ENCODE assay signal across 8 mouse cellular contexts in the genomic region with DNA sequence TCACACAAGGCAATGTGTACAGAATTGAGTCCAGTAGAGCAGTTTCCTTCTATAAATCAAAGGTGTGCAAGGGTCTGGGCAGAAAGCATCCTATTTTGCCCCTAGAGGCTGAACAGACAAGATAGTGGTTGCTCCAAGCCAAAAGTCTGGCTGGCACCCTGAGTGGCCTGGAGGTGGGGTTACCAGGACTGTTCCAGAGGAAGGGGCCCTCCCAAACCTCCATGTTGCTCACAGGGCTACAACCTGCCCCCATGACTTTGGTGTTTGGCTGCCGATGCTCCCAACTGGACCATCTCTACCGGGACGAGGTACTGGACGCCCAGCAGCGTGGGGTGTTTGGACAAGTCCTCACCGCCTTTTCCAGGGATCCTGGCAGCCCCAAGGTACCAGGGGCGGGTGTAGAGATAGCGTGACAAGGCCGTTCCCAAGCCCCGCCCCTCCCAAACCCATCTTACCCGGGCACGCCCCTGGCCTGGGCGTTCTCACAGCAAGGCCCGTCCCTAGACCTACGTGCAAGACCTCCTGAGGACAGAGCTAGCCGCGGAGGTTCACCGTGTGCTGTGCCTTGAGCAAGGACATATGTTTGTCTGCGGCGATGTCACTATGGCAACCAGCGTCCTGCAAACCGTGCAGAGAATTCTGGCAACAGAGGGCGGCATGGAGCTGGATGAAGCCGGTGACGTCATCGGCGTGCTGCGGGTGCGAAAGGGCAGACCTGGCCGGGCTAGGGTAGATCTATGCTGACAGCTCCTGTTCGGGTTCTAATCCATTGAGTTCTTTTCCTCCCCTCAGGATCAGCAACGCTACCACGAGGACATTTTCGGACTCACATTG. TPM values are rescaled to one million over a fixed set of nuclear protein-coding genes. Genes with fewer than 3 reads are reported as not detected.
DNase-seq lines count a peak whose midpoint lies in the region; ATAC-seq and TF ChIP-seq lines count a peak whose summit lies in the region.

No protein-coding gene starts in this region.

- H3K27me3 ChIP-seq in MEL (ENCODE audit: control insufficient read depth in 1 of 2, insufficient read depth in 2 of 2, low read length in 2 of 2) = no peaks in the 10 kb centered on the region
- no peaks in the 10 kb centered on the region for H3K27me3 ChIP-seq in cerebellum, adult 2 months (ENCODE audit: control insufficient read depth, insufficient read depth, low read length)
- no peaks in the 10 kb centered on the region for H3K27me3 ChIP-seq in forebrain, postnatal 0 days (ENCODE audit: insufficient read depth, low read length)
- H3K27me3 ChIP-seq in lung, embryonic 16.5 days (ENCODE audit: control insufficient read depth, insufficient read depth, low read depth, low read length) = peaks cover 30% of the 10 kb centered on the region

- TF ChIP-seq CTCF in MEL (IDR thresholded peaks at IDR 0.05 in 2 of 3, conservative IDR thresholded peaks at IDR 0.05 in 1 of 3; ENCODE audit: control insufficient read depth in 1 of 3, insufficient read depth in 1 of 3, low read depth in 2 of 3, low read length in 3 of 3, poor library complexity in 1 of 3, severe bottlenecking in 1 of 3) = peak; percentile 36 to 77 (median 74); a peak in 5 of 6 replicates
- TF ChIP-seq CTCF in cerebellum, adult 2 months (IDR thresholded peaks at IDR 0.05; ENCODE audit: borderline replicate concordance, insufficient read depth, low read depth, low read length) = peak; percentile 48; the same call in 1 of the 2 replicates
- TF ChIP-seq CTCF in forebrain, postnatal 0 days (IDR thresholded peaks at IDR 0.05; ENCODE audit: low read depth) = peak; percentile 79

- peaks cover 25% of the 10 kb centered on the region for H3K79me2 ChIP-seq in MEL (ENCODE audit: control insufficient read depth, insufficient read depth, low read length, poor library complexity)

- H3K4me2 ChIP-seq in forebrain, postnatal 0 days (ENCODE audit: low read depth) = peak overlapping the region; percentile 61
- peak overlapping the region; percentile 85 for H3K4me2 ChIP-seq in lung, embryonic 16.5 days (ENCODE audit: low read depth, low read length)

- H3K27ac ChIP-seq in MEL (ENCODE audit: control insufficient read depth, low read depth, low read length) = peak overlapping the region; percentile 53
- H3K27ac ChIP-seq in cerebellum, adult 2 months (ENCODE audit: insufficient read depth, low read length) = peak overlapping the region; percentile 69
- H3K27ac ChIP-seq in forebrain, postnatal 0 days (ENCODE audit: low read depth, low read length) = peak overlapping the region; percentile 76
- H3K27ac ChIP-seq in lung, embryonic 16.5 days (ENCODE audit: low read length) = no peak overlapping the region; the same call in 1 of the 2 replicates

- peak; percentile 100 for DNase-seq in MEL (ENCODE audit: low read depth, low spot score)
- DNase-seq in cerebellum, adult 2 months = peak; percentile 97 to 98
- DNase-seq in forebrain, postnatal 0 days = peak; percentile 95
- DNase-seq in layer of hippocampus, adult 9-10 months (ENCODE audit: low spot score) = peak; percentile 89
- DNase-seq in ovary, postnatal 10 days (ENCODE audit: low spot score) = peak; percentile 67
- DNase-seq in thymus, postnatal 10 days (ENCODE audit: low spot score in 2 of 2) = peak; percentile 83 to 91

- H3K4me1 ChIP-seq in MEL (ENCODE audit: control insufficient read depth in 1 of 2, insufficient read depth in 2 of 2, low read length in 2 of 2) = peaks cover 22 to 78% of the 10 kb centered on the region in 2 experiments
- H3K4me1 ChIP-seq in cerebellum, adult 2 months (ENCODE audit: control insufficient read depth, insufficient read depth, low read length) = peaks cover 12% of the 10 kb centered on the region
- H3K4me1 ChIP-seq in forebrain, postnatal 0 days (ENCODE audit: insufficient read depth) = peaks cover 26% of the 10 kb centered on the region
- peaks cover 22% of the 10 kb centered on the region for H3K4me1 ChIP-seq in lung, embryonic 16.5 days (replicated peaks; ENCODE audit: control insufficient read depth, insufficient read depth, low read length)

- no peak for TF ChIP-seq RAD21 in MEL (IDR thresholded peaks at IDR 0.05; ENCODE audit: low read depth, low read length)

- H3K9ac ChIP-seq in MEL (ENCODE audit: control insufficient read depth, low read depth, low read length, poor library complexity, severe bottlenecking) = peak overlapping the region; percentile 66
- H3K9ac ChIP-seq in forebrain, postnatal 0 days = peak overlapping the region; percentile 67
- peak overlapping the region; percentile 66 for H3K9ac ChIP-seq in lung, embryonic 16.5 days (ENCODE audit: low read length)

- TF ChIP-seq EP300 in MEL (IDR thresholded peaks at IDR 0.05; ENCODE audit: low read depth in 1 of 2, low read length in 2 of 2) = peak; percentile 9 to 46; a peak in 3 of 4 replicates

- H3K9me3 ChIP-seq in MEL (replicated peaks; ENCODE audit: insufficient read depth, low read length) = no peaks in the 10 kb centered on the region
- no peaks in the 10 kb centered on the region for H3K9me3 ChIP-seq in forebrain, postnatal 0 days (ENCODE audit: low read length)
- no peaks in the 10 kb centered on the region for H3K9me3 ChIP-seq in lung, embryonic 16.5 days (ENCODE audit: control insufficient read depth, low read length)

- H3K36me3 ChIP-seq in MEL (ENCODE audit: control insufficient read depth in 1 of 2, insufficient read depth in 2 of 2, low read length in 2 of 2) = peaks cover 0 to 59% of the 10 kb centered on the region in 2 experiments; a peak in 2 of 4 replicates
- H3K36me3 ChIP-seq in forebrain, postnatal 0 days (ENCODE audit: insufficient read depth) = no peaks in the 10 kb centered on the region
- no peaks in the 10 kb centered on the region for H3K36me3 ChIP-seq in lung, embryonic 16.5 days (ENCODE audit: control insufficient read depth, insufficient read depth, low read length)

- TF ChIP-seq POLR2A in MEL (IDR thresholded peaks at IDR 0.05; ENCODE audit: control insufficient read depth in 1 of 2, insufficient read depth in 1 of 2, low read depth in 1 of 2, low read length in 2 of 2, poor library complexity in 1 of 2) = peak; percentile 35 to 85; a peak in 2 of 4 replicates
- peak; percentile 79; the same call in 1 of the 2 replicates for TF ChIP-seq POLR2A in cerebellum, adult 2 months (IDR thresholded peaks at IDR 0.05; ENCODE audit: borderline replicate concordance, insufficient read depth, low read length)

- peak overlapping the region; percentile 59 to 61 for H3K4me3 ChIP-seq in MEL (ENCODE audit: control insufficient read depth in 1 of 2, insufficient read depth in 1 of 2, low read depth in 2 of 2, low read length in 2 of 2)
- peak overlapping the region; percentile 79 for H3K4me3 ChIP-seq in cerebellum, adult 2 months (replicated peaks; ENCODE audit: insufficient read depth, low read depth, low read length)
- H3K4me3 ChIP-seq in forebrain, postnatal 0 days (ENCODE audit: low read depth, low read length) = peak overlapping the region; percentile 45
- peak overlapping the region; percentile 51 for H3K4me3 ChIP-seq in lung, embryonic 16.5 days (ENCODE audit: low read length)

- WGBS in cerebellum, adult 2 months = under 1% methylated on average over 34 of the region's 34 CpGs
- WGBS in forebrain, postnatal 0 days = under 1% methylated on average over 34 of the region's 34 CpGs
- 2% methylated on average over 34 of the region's 34 CpGs for WGBS in lung, embryonic 16.5 days

- ATAC-seq in forebrain, postnatal 0 days = peak; percentile 80
- peak; percentile 80 to 81 for ATAC-seq in hematopoietic stem cell, adult 5-6 weeks (replicated peaks in 1 of 2; ENCODE audit: insufficient read depth in 1 of 2, low FRiP score in 2 of 2, low TSS enrichment in 1 of 2, low read depth in 1 of 2, poor library complexity in 2 of 2, severe bottlenecking in 2 of 2)
- ATAC-seq in lung, embryonic 16.5 days (ENCODE audit: low read depth) = peak; percentile 92

RNA-seq across cellular contexts. Expression of a gene that starts 8.7 kb away (rescaled TPM):
- 30.2 and 41.2 TPM in 2 replicates for total RNA-seq in MEL (2012; rRNA removed)
- 10 to 100 TPM in 1 of 2 experiments, not detected in 1; 41.5 TPM for polyA plus RNA-seq in MEL (2012; ENCODE audit: insufficient read depth in 1 of 2, insufficient read length in 2 of 2, low read depth in 1 of 2, low replicate concordance in 2 of 2, missing spikeins in 1 of 2)
- polyA plus RNA-seq in cerebellum, adult 2 months (2012; rRNA removed) = 4.1 and 4.4 TPM in 2 replicates
- 8.0 and 9.5 TPM in 2 replicates for total RNA-seq in forebrain, postnatal 0 days (2014; rRNA removed)
- polyA plus RNA-seq in forebrain, postnatal 0 days (2015; fragmentation: Nextera tagmentation; extraction: Ambion mirVana) = 3.4 and 5.1 TPM in 2 replicates
- total RNA-seq in hematopoietic stem cell, adult 5-6 weeks (2017) = 3.8 and 5.6 TPM in 2 replicates
- polyA plus RNA-seq in lung, embryonic 16.5 days (2015; fragmentation: Nextera tagmentation; extraction: Ambion mirVana) = 0.46 and 0.49 TPM in 2 replicates

RNA-seq across cellular contexts. Expression of a gene that starts 10.2 kb away (rescaled TPM):
- total RNA-seq in MEL (2012; rRNA removed) = 72.4 and 76.9 TPM in 2 replicates
- polyA plus RNA-seq in MEL (2012; ENCODE audit: insufficient read depth in 1 of 2, insufficient read length in 2 of 2, low read depth in 1 of 2, low replicate concordance in 2 of 2, missing spikeins in 1 of 2) = 100 to 1,000 TPM in 1 of 2 experiments, not detected in 1; 124 TPM
- polyA plus RNA-seq in cerebellum, adult 2 months (2012; rRNA removed) = 51.8 and 53.5 TPM in 2 replicates
- 58.2 and 64.1 TPM in 2 replicates for total RNA-seq in forebrain, postnatal 0 days (2014; rRNA removed)
- 38.7 and 44.6 TPM in 2 replicates for polyA plus RNA-seq in forebrain, postnatal 0 days (2015; fragmentation: Nextera tagmentation; extraction: Ambion mirVana)
- 8.6 and 19.1 TPM in 2 replicates for total RNA-seq in hematopoietic stem cell, adult 5-6 weeks (2017)
- 48.0 and 51.4 TPM in 2 replicates for polyA plus RNA-seq in lung, embryonic 16.5 days (2015; fragmentation: Nextera tagmentation; extraction: Ambion mirVana)

RNA-seq across cellular contexts. Expression of a gene that starts 18.6 kb away (rescaled TPM):
- 2.0 and 3.9 TPM in 2 replicates for total RNA-seq in MEL (2012; rRNA removed)
- 1 to 10 TPM in 1 of 2 experiments, not detected in 1; 6.2 TPM for polyA plus RNA-seq in MEL (2012; ENCODE audit: insufficient read depth in 1 of 2, insufficient read length in 2 of 2, low read depth in 1 of 2, low replicate concordance in 2 of 2, missing spikeins in 1 of 2)
- 7.5 and 8.6 TPM in 2 replicates for polyA plus RNA-seq in cerebellum, adult 2 months (2012; rRNA removed)
- total RNA-seq in forebrain, postnatal 0 days (2014; rRNA removed) = 6.1 and 8.3 TPM in 2 replicates
- 6.3 and 6.8 TPM in 2 replicates for polyA plus RNA-seq in forebrain, postnatal 0 days (2015; fragmentation: Nextera tagmentation; extraction: Ambion mirVana)
- total RNA-seq in hematopoietic stem cell, adult 5-6 weeks (2017) = not detected in 2 replicates
- polyA plus RNA-seq in lung, embryonic 16.5 days (2015; fragmentation: Nextera tagmentation; extraction: Ambion mirVana) = 18.9 and 19.8 TPM in 2 replicates

RNA-seq across cellular contexts. Expression of a gene that starts 29.9 kb away (rescaled TPM):
- 0.04 TPM in 1 of 2 replicates, not detected in the other for total RNA-seq in MEL (2012; rRNA removed)
- polyA plus RNA-seq in MEL (2012; ENCODE audit: insufficient read depth in 1 of 2, insufficient read length in 2 of 2, low read depth in 1 of 2, low replicate concordance in 2 of 2, missing spikeins in 1 of 2) = under 1 TPM in 1 of 2 experiments, not detected in 1; 0.35 TPM
- 0.74 and 0.87 TPM in 2 replicates for polyA plus RNA-seq in cerebellum, adult 2 months (2012; rRNA removed)
- total RNA-seq in forebrain, postnatal 0 days (2014; rRNA removed) = 0.15 TPM in 1 of 2 replicates, not detected in the other
- polyA plus RNA-seq in forebrain, postnatal 0 days (2015; fragmentation: Nextera tagmentation; extraction: Ambion mirVana) = 0.08 and 0.52 TPM in 2 replicates
- total RNA-seq in hematopoietic stem cell, adult 5-6 weeks (2017) = 0.19 TPM in 1 of 2 replicates, not detected in the other
- polyA plus RNA-seq in lung, embryonic 16.5 days (2015; fragmentation: Nextera tagmentation; extraction: Ambion mirVana) = 0.19 TPM in 1 of 2 replicates, not detected in the other

RNA-seq across cellular contexts. Expression of a gene that starts 31.8 kb away (rescaled TPM):
- total RNA-seq in MEL (2012; rRNA removed) = 1.8 and 2.0 TPM in 2 replicates
- 1 to 10 TPM in 1 of 2 experiments, not detected in 1; 6.8 TPM for polyA plus RNA-seq in MEL (2012; ENCODE audit: insufficient read depth in 1 of 2, insufficient read length in 2 of 2, low read depth in 1 of 2, low replicate concordance in 2 of 2, missing spikeins in 1 of 2)
- polyA plus RNA-seq in cerebellum, adult 2 months (2012; rRNA removed) = 83.3 and 85.2 TPM in 2 replicates
- 13.5 and 21.2 TPM in 2 replicates for total RNA-seq in forebrain, postnatal 0 days (2014; rRNA removed)
- 4.7 and 6.8 TPM in 2 replicates for polyA plus RNA-seq in forebrain, postnatal 0 days (2015; fragmentation: Nextera tagmentation; extraction: Ambion mirVana)
- total RNA-seq in hematopoietic stem cell, adult 5-6 weeks (2017) = 2.6 and 4.8 TPM in 2 replicates
- polyA plus RNA-seq in lung, embryonic 16.5 days (2015; fragmentation: Nextera tagmentation; extraction: Ambion mirVana) = 5.6 and 6.5 TPM in 2 replicates
